Mouse (Mus musculus): ENCODE measurements at regions not wholly inside any gene's neighbourhood (a gene's known extent, or its start where the extent isn't known, plus 50 kb on each side); places are given as distances from the start of the nearest gene placed in this dataset.

DNA sequence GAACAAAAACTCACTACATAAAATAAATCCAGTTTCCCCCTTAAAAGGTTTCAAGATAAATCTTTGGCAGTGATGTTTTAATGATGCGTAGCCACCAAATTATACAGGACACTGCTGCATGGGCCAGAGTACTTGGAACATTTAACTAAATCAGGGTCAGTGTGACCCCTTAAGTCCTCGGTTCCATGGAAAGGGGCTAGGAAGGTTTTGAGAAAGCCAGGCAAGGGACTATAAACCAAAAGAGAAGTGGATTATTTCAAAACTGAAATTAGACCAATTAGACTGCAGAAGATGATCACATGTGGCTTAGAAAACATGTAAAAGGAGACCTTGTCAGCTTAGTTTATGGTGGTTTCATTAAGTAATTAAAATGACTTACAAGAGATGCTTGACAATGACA lies 276.6 kb upstream of the N6amt1 start:
- DNase-seq (ENCODE audit: extremely low read depth) = no peak
- TF ChIP-seq NELFE (IDR thresholded peaks at IDR 0.05; ENCODE audit: low read depth, low read length) (no peak), CHD2 (IDR thresholded peaks at IDR 0.05; ENCODE audit: low read length) (no peak), USF2 (conservative IDR thresholded peaks at IDR 0.05; ENCODE audit: low read depth, low read length) (no peak), JUN (IDR thresholded peaks at IDR 0.05; ENCODE audit: insufficient read depth, low read depth, low read length) (no peak), ETS1 (conservative IDR thresholded peaks at IDR 0.05; ENCODE audit: low read depth, low read length) (no peak), CHD1 (IDR thresholded peaks at IDR 0.05; ENCODE audit: low read depth, low read length) (no peak), USF1 (IDR thresholded peaks at IDR 0.05; ENCODE audit: low read depth, low read length) (no peak), MEF2A (IDR thresholded peaks at IDR 0.05; ENCODE audit: borderline replicate concordance, low read depth, low read length) (no peak), ZKSCAN1 (IDR thresholded peaks at IDR 0.05; ENCODE audit: borderline replicate concordance, low read depth, low read length) (no peak), ZC3H11A (IDR thresholded peaks at IDR 0.05; ENCODE audit: low read depth, low read length) (no peak)
- Histone ChIP-seq H3K27me3 (replicated peaks) (no peaks in the 10 kb centered on the region), H3K79me2 (replicated peaks; ENCODE audit: control insufficient read depth, extremely low read depth, insufficient read depth, poor library complexity, severe bottlenecking) (no peaks in the 10 kb centered on the region; the same call in 1 of the 2 replicates), H3K4me2 (ENCODE audit: insufficient read depth, low read depth, poor library complexity, severe bottlenecking) (no peak overlapping the region), H3K27ac (ENCODE audit: insufficient read depth, low read depth) (no peak overlapping the region), H3K4me1 (ENCODE audit: control insufficient read depth in 1 of 2, insufficient read depth in 2 of 2) (no peaks in the 10 kb centered on the region), H3K9me3 (replicated peaks; ENCODE audit: low read length) (no peaks in the 10 kb centered on the region), H3K4me3 (replicated peaks in 1 of 3; ENCODE audit: low read depth in 2 of 3, low read length in 2 of 3, poor library complexity in 1 of 3) (no peak overlapping the region), H3K9ac (ENCODE audit: insufficient read depth, low read depth) (no peak overlapping the region), H3K36me3 (replicated peaks in 1 of 2; ENCODE audit: control insufficient read depth in 1 of 2, insufficient read depth in 1 of 2, low read length in 1 of 2) (no peaks in the 10 kb centered on the region)
- in situ Hi-C loops (cut with MboI; ENCODE audit: low pct_ligation_motif_present, low pct_unique_long_range_greater_than_20kb, low sequenced_read_pairs) = no loop called here
- dilution Hi-C loops (cut with MboI; ENCODE audit: extremely low pct_ligation_motif_present, extremely low pct_unique_long_range_greater_than_20kb, low sequenced_read_pairs) = no loop called here

GRCm38 (mm10) chr16:87069294-87069693 lies 284.7 kb upstream of the N6amt1 start:
- dilution Hi-C loops (cut with MboI; ENCODE audit: extremely low pct_ligation_motif_present, extremely low pct_unique_long_range_greater_than_20kb, low sequenced_read_pairs) = no loop called here
- no peaks in the 10 kb centered on the region for H3K36me3 ChIP-seq (replicated peaks in 1 of 2; ENCODE audit: control insufficient read depth in 1 of 2, insufficient read depth in 1 of 2, low read length in 1 of 2)
- H3K79me2 ChIP-seq (replicated peaks; ENCODE audit: control insufficient read depth, extremely low read depth, insufficient read depth, poor library complexity, severe bottlenecking) = no peaks in the 10 kb centered on the region
- TF ChIP-seq TBP (conservative IDR thresholded peaks at IDR 0.05; ENCODE audit: low read depth, low read length) = no peak
- no peak for TF ChIP-seq UBTF (IDR thresholded peaks at IDR 0.05; ENCODE audit: low read depth, low read length)
- TF ChIP-seq NELFE (IDR thresholded peaks at IDR 0.05; ENCODE audit: low read depth, low read length) = no peak
- no peak for TF ChIP-seq SIN3A (IDR thresholded peaks at IDR 0.05; ENCODE audit: low read length)
- TF ChIP-seq ETS1 (conservative IDR thresholded peaks at IDR 0.05; ENCODE audit: low read depth, low read length) = no peak
- TF ChIP-seq RAD21 (IDR thresholded peaks at IDR 0.05; ENCODE audit: low read depth, low read length) = no peak
- no peak for TF ChIP-seq GABPA (IDR thresholded peaks at IDR 0.05; ENCODE audit: insufficient replicate concordance, low read depth, low read length)
- TF ChIP-seq ZNF384 (IDR thresholded peaks at IDR 0.05; ENCODE audit: low read depth, low read length) = no peak
- no peak for TF ChIP-seq SMC3 (IDR thresholded peaks at IDR 0.05; ENCODE audit: low read depth, low read length)
- no peak for TF ChIP-seq JUND (conservative IDR thresholded peaks at IDR 0.05; ENCODE audit: low read depth, low read length)
- no peak for TF ChIP-seq ELF1 (IDR thresholded peaks at IDR 0.05; ENCODE audit: low read depth, low read length)
- no peak for TF ChIP-seq POLR2A (IDR thresholded peaks at IDR 0.05; ENCODE audit: low read depth, low read length)
- H3K27ac ChIP-seq (ENCODE audit: insufficient read depth, low read depth) = no peak overlapping the region
- no peaks in the 10 kb centered on the region for H3K9me3 ChIP-seq (replicated peaks; ENCODE audit: low read length)
- in situ Hi-C loops (cut with MboI; ENCODE audit: low pct_ligation_motif_present, low pct_unique_long_range_greater_than_20kb, low sequenced_read_pairs) = no loop called here
- H3K4me2 ChIP-seq (ENCODE audit: insufficient read depth, low read depth, poor library complexity, severe bottlenecking) = no peak overlapping the region
- H3K27me3 ChIP-seq (replicated peaks) = no peaks in the 10 kb centered on the region
- DNase-seq (ENCODE audit: extremely low read depth) = no peak
- H3K9ac ChIP-seq (ENCODE audit: insufficient read depth, low read depth) = no peak overlapping the region
- H3K4me1 ChIP-seq (ENCODE audit: control insufficient read depth in 1 of 2, insufficient read depth in 2 of 2) = no peaks in the 10 kb centered on the region
- no peak overlapping the region for H3K4me3 ChIP-seq (replicated peaks in 1 of 3; ENCODE audit: low read depth in 2 of 3, low read length in 2 of 3, poor library complexity in 1 of 3)

Measured in CH12.LX (cell line).